Mouse (Mus musculus): ENCODE results near the gene Csde1. TPM values are rescaled to one million over a fixed set of nuclear protein-coding genes. Genes with fewer than 3 reads are reported as not detected.

The Csde1 gene
- polyA plus RNA-seq, 1 experiment from 2014 or later = 346 TPM

DNA sequence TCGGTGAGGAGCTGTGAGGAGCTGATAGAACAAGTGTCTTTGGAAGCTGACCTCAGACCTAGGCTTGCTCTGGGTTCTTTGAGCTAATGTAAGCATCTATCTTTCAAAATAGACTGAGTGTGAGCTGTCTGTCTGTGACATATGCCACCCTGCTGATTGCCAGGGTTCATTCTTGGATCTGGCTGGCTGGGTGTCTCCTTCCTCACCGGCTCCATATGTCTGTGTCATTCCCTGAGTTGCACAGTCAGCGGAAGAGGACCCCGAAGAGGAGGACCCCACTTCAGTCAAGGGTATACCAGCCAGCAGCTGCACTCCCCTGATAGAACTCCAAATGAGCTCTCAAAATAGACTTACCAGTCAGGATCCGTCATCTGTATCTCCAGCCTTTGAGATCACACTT, 62.5 kb downstream of the Csde1 start:
- peaks cover 5% of the 10 kb centered on the region for H3K27me3 ChIP-seq
- POLR2A ChIA-PET = interaction anchor here (0.6 to 1.5 kb wide), 2 partner anchors 10 to 150 kb away, joined by 3 read pairs; no protein-coding TSS in a partner anchor
- ATAC-seq (no peak), DNase-seq (ENCODE audit: low read depth, low spot score) (no peak)
- CTCF ChIA-PET = interaction anchor here (0.9 to 2.5 kb wide), 4 partner anchors 9 to 19 kb away, joined by 3 to 11 read pairs (median 5); partner anchors contain the start of gene Dennd2c
- TF ChIP-seq CTCF (IDR thresholded peaks at IDR 0.05) = no peak
- in situ Hi-C loops (cut with MboI; ENCODE audit: low pct_unique_long_range_greater_than_20kb) = no loop called here

GRCm38 (mm10) chr3:103085986-103086385, 65.8 kb downstream of the Csde1 start:
- CTCF ChIA-PET = interaction anchor here (0.7 kb wide), 1 partner anchor 205 kb away, joined by 3 read pairs; no protein-coding TSS in a partner anchor

DNA sequence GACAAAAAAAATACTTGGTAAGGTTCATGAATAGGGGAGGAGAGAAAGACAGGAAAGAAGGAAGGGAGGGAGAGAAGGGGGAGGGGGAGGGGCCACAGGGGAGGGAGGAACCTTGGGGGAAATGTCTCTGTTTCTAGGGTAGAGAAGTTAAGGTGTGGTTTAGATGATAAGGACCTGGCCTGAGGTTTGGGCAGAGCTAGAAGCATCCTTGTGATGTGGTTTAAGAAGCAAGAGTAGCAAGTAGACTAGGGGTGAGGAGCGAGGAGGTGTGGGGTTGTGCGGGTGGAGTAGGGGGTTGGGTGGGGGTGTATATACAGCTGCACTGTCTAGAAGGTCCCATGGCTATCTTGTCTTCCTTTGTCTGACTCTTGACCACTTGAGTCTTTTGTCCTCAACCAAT, 71.5 kb downstream of the Csde1 start:
- peaks cover 8% of the 10 kb centered on the region for H3K27me3 ChIP-seq
- ATAC-seq (no peak), DNase-seq (ENCODE audit: low read depth, low spot score) (no peak)
- ChIA-PET POLR2A (no interaction called here), CTCF (interaction anchor here (1.3 to 2.0 kb wide), 3 partner anchors 9 to 20 kb away, joined by 3 to 7 read pairs (median 6); partner anchors contain the start of gene Dennd2c)
- no peak for TF ChIP-seq CTCF (IDR thresholded peaks at IDR 0.05)
- in situ Hi-C loops (cut with MboI; ENCODE audit: low pct_unique_long_range_greater_than_20kb) = no loop called here

More at GRCm38 (mm10) chr3:103085986-103086385, 65.8 kb downstream of the Csde1 start:
- DNase-seq (ENCODE audit: low read depth, low spot score) (no peak), ATAC-seq (no peak)
- peaks cover 8% of the 10 kb centered on the region for H3K27me3 ChIP-seq
- POLR2A ChIA-PET = no interaction called here
- in situ Hi-C loops (cut with MboI; ENCODE audit: low pct_unique_long_range_greater_than_20kb) = no loop called here
- TF ChIP-seq CTCF (IDR thresholded peaks at IDR 0.05) = no peak

DNA sequence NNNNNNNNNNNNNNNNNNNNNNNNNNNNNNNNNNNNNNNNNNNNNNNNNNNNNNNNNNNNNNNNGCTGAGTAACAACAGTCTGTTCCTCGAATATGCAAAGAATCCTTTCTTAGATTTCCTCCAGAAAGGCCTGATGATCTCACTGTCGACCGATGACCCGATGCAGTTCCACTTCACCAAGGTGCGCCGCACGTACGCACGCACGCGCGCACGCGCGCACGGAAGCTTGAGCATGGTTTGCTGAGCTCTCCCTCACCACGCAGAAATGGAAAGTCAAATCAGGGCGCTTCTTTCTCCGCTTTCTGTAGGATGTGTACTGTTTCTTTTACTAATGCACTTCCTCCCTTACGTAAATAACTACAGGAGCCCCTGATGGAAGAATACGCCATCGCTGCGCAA, 78.4 kb downstream of the Csde1 start:
- ChIA-PET POLR2A (interaction anchor here (0.5 kb wide), 1 partner anchor 25 kb away, joined by 3 read pairs; no protein-coding TSS in a partner anchor), CTCF (no interaction called here)
- DNase-seq (ENCODE audit: low read depth, low spot score) = no peak
- H3K27me3 ChIP-seq = no peaks in the 10 kb centered on the region
- TF ChIP-seq CTCF (IDR thresholded peaks at IDR 0.05) = no peak
- no peak for ATAC-seq
- in situ Hi-C loops (cut with MboI; ENCODE audit: low pct_unique_long_range_greater_than_20kb) = no loop called here

- no peaks in the 10 kb centered on the region for H3K27me3 ChIP-seq
- ChIA-PET POLR2A (no interaction called here), CTCF (interaction anchor here (0.9 to 1.6 kb wide), 4 partner anchors 9 to 31 kb away, joined by 3 to 5 read pairs (median 4); no protein-coding TSS in a partner anchor)
- in situ Hi-C loops (cut with MboI; ENCODE audit: low pct_unique_long_range_greater_than_20kb) = no loop called here
- ATAC-seq (no peak), DNase-seq (ENCODE audit: low read depth, low spot score) (no peak)
- TF ChIP-seq CTCF (IDR thresholded peaks at IDR 0.05) = peak; percentile 65
Observed at GRCm38 (mm10) chr3:103099667-103100066, 79.4 kb downstream of the Csde1 start.

DNA sequence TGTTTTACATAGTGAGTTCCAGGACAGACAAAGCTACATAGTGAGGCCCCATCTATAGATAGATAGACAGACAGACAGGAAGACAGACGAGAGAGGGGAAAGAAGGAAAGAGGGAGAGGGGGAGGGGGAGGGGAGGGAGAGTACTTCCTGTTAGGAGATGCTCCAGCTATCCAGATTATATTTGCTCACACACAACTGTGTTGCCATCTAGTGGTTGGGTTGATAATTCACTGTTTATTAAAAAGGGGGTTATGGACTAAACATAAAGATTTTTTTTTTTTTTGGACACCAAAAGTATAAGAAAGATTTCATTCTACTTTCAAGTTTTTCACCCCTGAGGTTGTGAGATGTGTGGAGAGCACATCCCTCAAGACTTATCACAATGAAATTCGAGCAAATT, 80.5 kb downstream of the Csde1 start:
- in situ Hi-C loops (cut with MboI; ENCODE audit: low pct_unique_long_range_greater_than_20kb) = no loop called here
- POLR2A ChIA-PET = no interaction called here
- ATAC-seq = no peak

GRCm38 (mm10) chr3:103101194-103101593, 81.0 kb downstream of the Csde1 start:
- in situ Hi-C loops (cut with MboI; ENCODE audit: low pct_unique_long_range_greater_than_20kb) = no loop called here
- ChIA-PET POLR2A (no interaction called here), CTCF (interaction anchor here (1.1 to 2.8 kb wide), 13 partner anchors 9 to 178 kb away, joined by 3 to 11 read pairs (median 5); partner anchors contain the start of gene Trim33)
- ATAC-seq (no peak), DNase-seq (ENCODE audit: low read depth, low spot score) (no peak)
- no peaks in the 10 kb centered on the region for H3K27me3 ChIP-seq
- TF ChIP-seq CTCF (IDR thresholded peaks at IDR 0.05) = no peak

More for the DNA sequence above, 80.5 kb downstream of the Csde1 start:
- CTCF ChIA-PET = interaction anchor here (1.0 to 2.8 kb wide), 13 partner anchors 8 to 178 kb away, joined by 3 to 11 read pairs (median 5); partner anchors contain the start of gene Trim33
- H3K27me3 ChIP-seq = no peaks in the 10 kb centered on the region
- no peak for DNase-seq (ENCODE audit: low read depth, low spot score)
- no peak for TF ChIP-seq CTCF (IDR thresholded peaks at IDR 0.05)

GRCm38 (mm10) chr3:103101909-103102308, 81.7 kb downstream of the Csde1 start:
- no peak for DNase-seq (ENCODE audit: low read depth, low spot score)
- peak; percentile 18 for ATAC-seq
- ChIA-PET CTCF (interaction anchor here (1.5 to 2.8 kb wide), 6 partner anchors 10 to 52 kb away, joined by 3 to 11 read pairs (median 6); no protein-coding TSS in a partner anchor), POLR2A (no interaction called here)
- no peak for TF ChIP-seq CTCF (IDR thresholded peaks at IDR 0.05)
- in situ Hi-C loops (cut with MboI; ENCODE audit: low pct_unique_long_range_greater_than_20kb) = no loop called here
- no peaks in the 10 kb centered on the region for H3K27me3 ChIP-seq

GRCm38 (mm10) chr3:103102454-103103390, 82.5 kb downstream of the Csde1 start, which contains the start of gene Dennd2c:
Dennd2c (plus strand) TSS chr3:103102604.
- no peak for TF ChIP-seq CTCF (IDR thresholded peaks at IDR 0.05)
- DNase-seq (ENCODE audit: low read depth, low spot score) (peak; percentile 72), ATAC-seq (peak; percentile 97)
- ChIA-PET POLR2A (interaction anchor here (0.7 kb wide), 1 partner anchor 70 kb away, joined by 3 read pairs; no protein-coding TSS in a partner anchor), CTCF (interaction anchor here (0.7 to 2.8 kb wide), 7 partner anchors 9 to 82 kb away, joined by 3 to 11 read pairs (median 6); partner anchors contain the start of gene Csde1)
- in situ Hi-C loops (cut with MboI; ENCODE audit: low pct_unique_long_range_greater_than_20kb) = no loop called here
- no peaks in the 10 kb centered on the region for H3K27me3 ChIP-seq

Other genes starting within 250 kb of the Csde1 start
- not detected for gene Tshb, start 237.7 kb upstream of the Csde1 start, polyA plus RNA-seq (2021)
- not detected for gene Sycp1, start 84.3 kb upstream of the Csde1 start, polyA plus RNA-seq (2021)
- gene Nr1h5, start 56.3 kb upstream of the Csde1 start, polyA plus RNA-seq (2021) = 0.15 TPM
- gene Sike1, start 24.7 kb upstream of the Csde1 start, polyA plus RNA-seq (2021) = 114 TPM
- gene Nras, start 37.9 kb downstream of the Csde1 start, polyA plus RNA-seq (2021) = 93.3 TPM
- 0.13 TPM for gene Ampd1, start 53.6 kb downstream of the Csde1 start, polyA plus RNA-seq (2021)
- gene Dennd2c, start 82.2 kb downstream of the Csde1 start, polyA plus RNA-seq (2021) = 1.7 TPM
- 135 TPM for gene Bcas2, start 151.2 kb downstream of the Csde1 start, polyA plus RNA-seq (2021)

Measured in Patski (cell line).